Mouse (Mus musculus): Measurements from ENCODE around the gene 1700030J22Rik. TPM values are rescaled to one million over a fixed set of nuclear protein-coding genes. Genes with fewer than 3 reads are reported as not detected.

1700030J22Rik gene
- polyA plus RNA-seq, 1 experiment from 2014 or later, result 1.2 TPM

- no peaks in the 10 kb centered on the region for H3K27me3 ChIP-seq (replicated peaks; ENCODE audit: control insufficient read depth, insufficient read depth, low read length)
- ATAC-seq (replicated peaks; ENCODE audit: low FRiP score, low TSS enrichment, low read depth) (no peak), DNase-seq (ENCODE audit: low spot score) (no peak)
- no peak overlapping the region for H3K4me2 ChIP-seq (ENCODE audit: low read length)
- H3K9ac ChIP-seq (ENCODE audit: low read length), result no peak overlapping the region
- 33% methylated on average over 5 of the region's 5 CpGs for WGBS
- no peaks in the 10 kb centered on the region for H3K9me3 ChIP-seq (ENCODE audit: control insufficient read depth, low read length)
- peaks cover 13% of the 10 kb centered on the region for H3K4me1 ChIP-seq (replicated peaks; ENCODE audit: control insufficient read depth, insufficient read depth, low read length)
- H3K27ac ChIP-seq (ENCODE audit: low read depth), result no peak overlapping the region
- H3K4me3 ChIP-seq (ENCODE audit: low read depth, low read length), result no peak overlapping the region
- no peaks in the 10 kb centered on the region for H3K36me3 ChIP-seq (ENCODE audit: control insufficient read depth, insufficient read depth, low read length)
Measured at GRCm38 (mm10) chr8:116975066-116975465, 3.7 kb downstream of the 1700030J22Rik start.

- WGBS, result 75% methylated on average over 6 of the region's 6 CpGs
- ATAC-seq (replicated peaks; ENCODE audit: low FRiP score, low TSS enrichment, low read depth), result no peak
Measured at GRCm38 (mm10) chr8:116969531-116969930, 9.2 kb downstream of the 1700030J22Rik start.

GRCm38 (mm10) chr8:116954415-116954814, 24.3 kb downstream of the 1700030J22Rik start:
- Histone ChIP-seq H3K9me3 (ENCODE audit: control insufficient read depth, low read length) (no peaks in the 10 kb centered on the region), H3K27me3 (replicated peaks; ENCODE audit: control insufficient read depth, insufficient read depth, low read length) (no peaks in the 10 kb centered on the region), H3K4me2 (ENCODE audit: low read length) (no peak overlapping the region), H3K9ac (ENCODE audit: low read length) (no peak overlapping the region), H3K4me1 (replicated peaks; ENCODE audit: control insufficient read depth, insufficient read depth, low read length) (peaks cover 3% of the 10 kb centered on the region; the same call in 1 of the 2 replicates), H3K36me3 (ENCODE audit: control insufficient read depth, insufficient read depth, low read length) (peaks cover 53% of the 10 kb centered on the region), H3K4me3 (ENCODE audit: low read depth, low read length) (no peak overlapping the region), H3K27ac (ENCODE audit: low read depth) (no peak overlapping the region)
- no peak for DNase-seq (ENCODE audit: low spot score)
- 92% methylated on average over 9 of the region's 9 CpGs for WGBS
- no peak for ATAC-seq (replicated peaks; ENCODE audit: low FRiP score, low TSS enrichment, low read depth)

More at GRCm38 (mm10) chr8:116969531-116969930, 9.2 kb downstream of the 1700030J22Rik start:
- Histone ChIP-seq H3K9me3 (ENCODE audit: control insufficient read depth, low read length) (no peaks in the 10 kb centered on the region), H3K27me3 (replicated peaks; ENCODE audit: control insufficient read depth, insufficient read depth, low read length) (no peaks in the 10 kb centered on the region), H3K27ac (ENCODE audit: low read depth) (no peak overlapping the region), H3K4me3 (ENCODE audit: low read depth, low read length) (no peak overlapping the region), H3K9ac (ENCODE audit: low read length) (no peak overlapping the region), H3K36me3 (ENCODE audit: control insufficient read depth, insufficient read depth, low read length) (no peaks in the 10 kb centered on the region), H3K4me2 (ENCODE audit: low read length) (no peak overlapping the region), H3K4me1 (replicated peaks; ENCODE audit: control insufficient read depth, insufficient read depth, low read length) (no peaks in the 10 kb centered on the region)
- DNase-seq (ENCODE audit: low spot score), result no peak

GRCm38 (mm10) chr8:116952428-116952827, 26.3 kb downstream of the 1700030J22Rik start:
- Histone ChIP-seq H3K4me3 (ENCODE audit: low read depth, low read length) (no peak overlapping the region), H3K9me3 (ENCODE audit: control insufficient read depth, low read length) (no peaks in the 10 kb centered on the region), H3K9ac (ENCODE audit: low read length) (no peak overlapping the region), H3K27ac (ENCODE audit: low read depth) (no peak overlapping the region), H3K36me3 (ENCODE audit: control insufficient read depth, insufficient read depth, low read length) (peaks cover 45% of the 10 kb centered on the region), H3K4me1 (replicated peaks; ENCODE audit: control insufficient read depth, insufficient read depth, low read length) (peaks cover 3% of the 10 kb centered on the region; the same call in 1 of the 2 replicates), H3K4me2 (ENCODE audit: low read length) (no peak overlapping the region), H3K27me3 (replicated peaks; ENCODE audit: control insufficient read depth, insufficient read depth, low read length) (no peaks in the 10 kb centered on the region)
- WGBS, result 88% methylated on average over 8 of the region's 8 CpGs
- DNase-seq (ENCODE audit: low spot score) (no peak), ATAC-seq (replicated peaks; ENCODE audit: low FRiP score, low TSS enrichment, low read depth) (no peak)

GRCm38 (mm10) chr8:116951778-116952177, 27.0 kb downstream of the 1700030J22Rik start:
- 96% methylated on average over 2 of the region's 2 CpGs for WGBS
- Histone ChIP-seq H3K4me2 (ENCODE audit: low read length) (no peak overlapping the region), H3K27ac (ENCODE audit: low read depth) (no peak overlapping the region), H3K27me3 (replicated peaks; ENCODE audit: control insufficient read depth, insufficient read depth, low read length) (no peaks in the 10 kb centered on the region), H3K9ac (ENCODE audit: low read length) (no peak overlapping the region), H3K9me3 (ENCODE audit: control insufficient read depth, low read length) (no peaks in the 10 kb centered on the region), H3K4me1 (replicated peaks; ENCODE audit: control insufficient read depth, insufficient read depth, low read length) (peaks cover 3% of the 10 kb centered on the region; the same call in 1 of the 2 replicates), H3K4me3 (ENCODE audit: low read depth, low read length) (no peak overlapping the region), H3K36me3 (ENCODE audit: control insufficient read depth, insufficient read depth, low read length) (peaks cover 39% of the 10 kb centered on the region)
- no peak for ATAC-seq (replicated peaks; ENCODE audit: low FRiP score, low TSS enrichment, low read depth)
- DNase-seq (ENCODE audit: low spot score), result no peak

- peak; percentile 47; the same call in 1 of the 2 replicates for ATAC-seq (replicated peaks; ENCODE audit: low FRiP score, low TSS enrichment, low read depth)
- Histone ChIP-seq H3K27ac (ENCODE audit: low read depth) (no peak overlapping the region), H3K36me3 (ENCODE audit: control insufficient read depth, insufficient read depth, low read length) (peaks cover 35% of the 10 kb centered on the region), H3K9ac (ENCODE audit: low read length) (no peak overlapping the region), H3K4me1 (replicated peaks; ENCODE audit: control insufficient read depth, insufficient read depth, low read length) (peaks cover 3% of the 10 kb centered on the region; the same call in 1 of the 2 replicates), H3K9me3 (ENCODE audit: control insufficient read depth, low read length) (no peaks in the 10 kb centered on the region), H3K4me3 (ENCODE audit: low read depth, low read length) (no peak overlapping the region), H3K4me2 (ENCODE audit: low read length) (no peak overlapping the region), H3K27me3 (replicated peaks; ENCODE audit: control insufficient read depth, insufficient read depth, low read length) (no peaks in the 10 kb centered on the region)
- DNase-seq (ENCODE audit: low spot score), result no peak
- WGBS, result 61% methylated on average over 5 of the region's 5 CpGs
Measured at GRCm38 (mm10) chr8:116951369-116951768, 27.4 kb downstream of the 1700030J22Rik start.

- no peaks in the 10 kb centered on the region for H3K9me3 ChIP-seq (ENCODE audit: control insufficient read depth, low read length)
- no peak overlapping the region for H3K9ac ChIP-seq (ENCODE audit: low read length)
- H3K4me3 ChIP-seq (ENCODE audit: low read depth, low read length), result no peak overlapping the region
- no peak overlapping the region for H3K27ac ChIP-seq (ENCODE audit: low read depth)
- no peaks in the 10 kb centered on the region for H3K36me3 ChIP-seq (ENCODE audit: control insufficient read depth, insufficient read depth, low read length)
- no peaks in the 10 kb centered on the region for H3K27me3 ChIP-seq (replicated peaks; ENCODE audit: control insufficient read depth, insufficient read depth, low read length)
- peaks cover 11% of the 10 kb centered on the region for H3K4me1 ChIP-seq (replicated peaks; ENCODE audit: control insufficient read depth, insufficient read depth, low read length)
- no peak for ATAC-seq (replicated peaks; ENCODE audit: low FRiP score, low TSS enrichment, low read depth)
- WGBS, result 84% methylated on average over 7 of the region's 7 CpGs
- no peak for DNase-seq (ENCODE audit: low spot score)
- no peak overlapping the region for H3K4me2 ChIP-seq (ENCODE audit: low read length)
Measured at GRCm38 (mm10) chr8:116947589-116947988, 31.2 kb downstream of the 1700030J22Rik start.

- no peak for ATAC-seq (replicated peaks; ENCODE audit: low FRiP score, low TSS enrichment, low read depth)
- Histone ChIP-seq H3K27ac (ENCODE audit: low read depth) (no peak overlapping the region), H3K4me2 (ENCODE audit: low read length) (no peak overlapping the region)
Measured at GRCm38 (mm10) chr8:116946851-116947250, 31.9 kb downstream of the 1700030J22Rik start.

GRCm38 (mm10) chr8:116946268-116946838, 32.4 kb downstream of the 1700030J22Rik start:
- Histone ChIP-seq H3K27me3 (replicated peaks; ENCODE audit: control insufficient read depth, insufficient read depth, low read length) (no peaks in the 10 kb centered on the region), H3K4me1 (replicated peaks; ENCODE audit: control insufficient read depth, insufficient read depth, low read length) (peaks cover 10% of the 10 kb centered on the region), H3K36me3 (ENCODE audit: control insufficient read depth, insufficient read depth, low read length) (no peaks in the 10 kb centered on the region), H3K9ac (ENCODE audit: low read length) (no peak overlapping the region), H3K4me2 (ENCODE audit: low read length) (no peak overlapping the region), H3K4me3 (ENCODE audit: low read depth, low read length) (no peak overlapping the region), H3K9me3 (ENCODE audit: control insufficient read depth, low read length) (no peaks in the 10 kb centered on the region), H3K27ac (ENCODE audit: low read depth) (no peak overlapping the region)
- ATAC-seq (replicated peaks; ENCODE audit: low FRiP score, low TSS enrichment, low read depth) (no peak), DNase-seq (ENCODE audit: low spot score) (no peak)
- WGBS, result 70% methylated on average over 21 of the region's 21 CpGs

More at GRCm38 (mm10) chr8:116946851-116947250, 31.9 kb downstream of the 1700030J22Rik start:
- peaks cover 11% of the 10 kb centered on the region for H3K4me1 ChIP-seq (replicated peaks; ENCODE audit: control insufficient read depth, insufficient read depth, low read length)
- DNase-seq (ENCODE audit: low spot score), result no peak
- H3K4me3 ChIP-seq (ENCODE audit: low read depth, low read length), result no peak overlapping the region
- no peak overlapping the region for H3K9ac ChIP-seq (ENCODE audit: low read length)
- no peaks in the 10 kb centered on the region for H3K36me3 ChIP-seq (ENCODE audit: control insufficient read depth, insufficient read depth, low read length)
- no peaks in the 10 kb centered on the region for H3K27me3 ChIP-seq (replicated peaks; ENCODE audit: control insufficient read depth, insufficient read depth, low read length)
- 91% methylated on average over 6 of the region's 6 CpGs for WGBS
- H3K9me3 ChIP-seq (ENCODE audit: control insufficient read depth, low read length), result no peaks in the 10 kb centered on the region
